Mouse (Mus musculus) left cerebral cortex, adult 11 months (tissue): Measurements from ENCODE around the gene Bcl11b.

ENCODE experiments used
- DNase-seq: peaks from one replicate; pipeline ENCODE4 v3.0.0; 2022; ENCODE audit warnings: low spot score

Gene Bcl11b

DNA sequence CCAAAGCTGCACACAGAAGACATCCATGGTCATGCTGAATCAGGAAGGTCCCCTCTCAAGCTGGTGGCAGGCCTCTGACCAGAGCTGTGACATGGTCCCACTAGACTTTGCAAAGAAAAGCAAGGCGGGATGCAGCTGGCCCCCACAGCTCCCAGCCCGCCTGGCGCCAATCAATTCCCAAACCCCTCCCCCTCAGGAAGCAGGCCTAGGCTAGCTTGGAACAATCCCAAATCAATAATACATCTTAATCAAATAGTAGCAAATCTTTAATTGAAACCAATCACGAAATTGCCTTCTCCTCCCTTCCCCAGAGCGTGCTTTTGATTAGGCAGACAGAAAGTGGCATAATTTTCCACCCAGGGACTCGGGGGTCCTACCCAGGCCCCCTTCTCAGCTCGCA, 113.1 kb downstream of the Bcl11b start:
- DNase-seq = no peak

DNA sequence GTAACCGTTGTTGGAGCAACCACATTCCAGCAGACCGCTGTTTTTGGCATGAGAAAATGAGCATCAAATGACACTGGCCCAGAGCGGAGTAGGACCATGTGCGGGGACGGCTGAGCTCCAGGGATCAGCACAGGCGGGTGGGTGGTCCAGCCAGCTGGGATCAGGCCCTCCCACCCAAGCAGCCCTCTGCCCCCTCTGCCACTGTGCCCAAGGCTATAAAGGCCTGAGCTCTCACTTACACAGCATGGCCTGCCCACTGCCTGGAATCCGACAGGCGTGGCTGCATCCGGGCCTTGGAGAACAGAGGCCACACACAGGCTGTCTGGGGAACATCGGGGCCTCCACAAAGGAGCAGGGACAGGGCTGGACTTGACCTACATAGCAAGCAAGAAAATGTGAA, 113.6 kb downstream of the Bcl11b start:
- DNase-seq = no peak

DNA sequence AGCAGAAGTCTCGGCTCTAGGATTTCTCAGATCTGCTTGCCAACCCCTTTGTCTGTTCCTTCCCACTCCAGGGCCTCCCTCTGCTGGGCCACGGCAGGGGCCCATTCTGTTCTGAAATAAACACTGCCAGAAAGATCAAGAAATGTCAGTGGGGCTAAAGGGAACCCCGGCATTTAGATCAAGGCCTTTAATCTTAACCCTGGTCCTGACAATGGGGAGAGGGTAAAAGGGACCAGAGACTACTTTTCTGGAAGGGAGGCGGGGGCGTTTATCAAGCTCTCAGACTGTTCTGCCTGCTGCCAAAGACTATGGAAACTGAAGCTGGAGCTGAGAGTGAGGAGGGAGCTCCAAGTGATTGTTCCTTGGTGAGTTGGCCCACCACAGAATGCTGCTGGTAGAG, 114.8 kb downstream of the Bcl11b start:
- no peak for DNase-seq

DNA sequence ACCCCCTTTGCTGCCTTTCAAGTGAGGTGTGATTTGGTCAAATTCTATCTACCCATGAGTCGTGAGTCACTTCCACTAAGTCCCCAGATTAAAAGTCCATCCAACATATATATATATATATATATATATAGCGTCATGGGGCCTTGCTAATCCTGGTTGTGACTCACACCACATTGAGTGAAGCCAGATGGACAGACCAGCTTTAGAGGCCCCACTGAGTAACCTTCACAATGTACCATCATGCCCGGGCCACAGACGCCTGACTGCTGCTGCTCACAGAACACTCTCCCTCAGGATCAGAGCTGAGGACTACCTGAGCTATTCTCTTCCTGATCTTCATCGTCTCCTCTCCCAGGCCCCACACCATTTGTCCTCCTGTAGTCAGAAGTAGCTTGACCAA, 115.4 kb downstream of the Bcl11b start:
- no peak for DNase-seq

DNA sequence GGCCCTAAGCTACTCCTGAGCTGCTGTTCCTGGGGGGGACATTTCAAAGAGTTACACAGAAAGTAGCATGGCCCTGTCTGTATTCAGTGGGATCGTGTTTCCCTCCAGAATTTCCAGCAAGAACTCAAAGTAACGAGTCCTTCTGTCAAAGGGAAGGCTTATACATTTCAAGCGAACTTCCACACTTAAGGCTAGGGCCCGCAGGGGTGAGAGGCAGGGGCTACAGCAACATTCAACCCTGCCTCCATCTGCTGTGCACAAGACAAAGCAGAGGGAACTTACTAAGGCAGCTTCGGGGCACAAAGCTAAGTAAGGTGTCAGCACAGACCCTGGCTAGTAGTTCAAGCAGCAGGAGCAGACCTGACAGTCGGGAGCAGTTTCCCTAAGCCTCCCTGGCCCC, 115.8 kb downstream of the Bcl11b start:
- no peak for DNase-seq

- DNase-seq = no peak
Observed at GRCm38 (mm10) chr12:107884330-107885065, 118.9 kb downstream of the Bcl11b start.

- no peak for DNase-seq
Observed at GRCm38 (mm10) chr12:107881726-107882125, 121.7 kb downstream of the Bcl11b start.

GRCm38 (mm10) chr12:107880748-107881147, 122.7 kb downstream of the Bcl11b start:
- DNase-seq = no peak

DNA sequence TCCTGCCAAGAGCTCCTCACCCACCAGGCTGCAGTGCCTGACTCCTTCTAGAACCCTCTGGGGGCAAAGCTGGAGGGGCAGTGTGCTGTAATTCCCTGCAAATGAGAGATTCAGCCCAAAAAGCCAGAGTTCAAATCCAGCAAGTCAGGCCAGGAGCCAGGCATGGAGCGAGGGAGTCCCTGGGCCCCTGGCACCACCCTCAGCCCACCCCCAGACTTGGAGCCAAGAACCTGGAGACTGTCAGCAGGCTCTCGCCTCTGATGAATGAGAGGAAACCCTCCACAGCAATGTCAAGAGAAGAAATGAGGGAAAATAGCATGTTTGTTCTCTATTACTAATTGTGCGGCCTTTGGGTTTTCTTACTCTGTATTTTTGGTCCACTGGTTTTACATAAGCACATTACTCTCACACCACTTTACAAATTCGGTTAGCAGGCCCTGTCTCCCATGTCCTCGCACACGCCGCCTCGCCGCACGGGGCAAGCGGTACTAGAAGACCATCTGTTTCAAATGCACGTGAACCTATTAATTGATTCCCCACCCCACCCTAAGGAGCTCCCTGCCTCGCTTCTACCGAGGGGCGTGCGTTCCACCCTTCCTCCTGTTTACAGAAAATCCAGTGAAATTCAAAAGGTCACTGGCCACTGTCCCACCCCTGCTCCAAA, 124.2 kb downstream of the Bcl11b start:
- no peak for DNase-seq

- no peak for DNase-seq
Observed at GRCm38 (mm10) chr12:107876237-107876636, 127.2 kb downstream of the Bcl11b start.

DNA sequence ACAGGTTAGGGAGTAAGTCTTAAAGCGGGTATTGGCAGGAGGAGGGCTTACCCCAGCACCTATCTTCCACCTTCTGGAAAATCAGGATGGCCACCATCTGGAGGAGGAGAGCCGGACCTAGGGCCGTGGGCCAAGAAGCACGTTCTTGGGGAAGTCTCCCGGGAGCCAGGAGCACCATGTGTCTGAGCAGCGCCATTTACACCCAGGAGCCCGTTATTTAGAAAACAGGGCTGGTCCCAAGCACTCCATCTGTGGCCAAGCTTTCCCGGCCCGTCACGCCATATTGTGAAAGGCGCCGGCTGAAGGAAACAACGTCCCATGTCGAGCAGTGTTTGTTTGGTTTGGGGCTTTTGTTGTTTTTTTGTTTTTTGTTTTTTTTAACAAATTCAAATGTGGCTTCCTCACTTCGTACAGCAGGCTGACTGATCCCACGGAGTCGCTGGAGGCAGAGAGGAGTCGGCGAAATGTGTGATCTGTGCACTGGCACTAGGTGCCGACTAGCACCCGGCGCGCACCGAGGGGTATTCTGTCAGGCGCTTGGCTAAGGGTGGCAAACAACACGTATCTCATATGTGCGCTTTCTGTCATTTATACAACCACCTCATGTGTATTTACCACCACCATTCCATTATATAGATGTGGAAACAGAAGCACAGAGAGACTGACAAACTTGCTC, 128.8 kb downstream of the Bcl11b start:
- DNase-seq = no peak

- no peak for DNase-seq
Observed at GRCm38 (mm10) chr12:107869526-107870050, 133.8 kb downstream of the Bcl11b start.

- DNase-seq = no peak
Observed at GRCm38 (mm10) chr12:107868291-107868690, 135.1 kb downstream of the Bcl11b start.
